Mouse (Mus musculus) cerebellum, adult 11 months (tissue): ENCODE data around the gene Hist1h4k.
"Not testable (repeated sequence)": the region's sequence is repeated elsewhere in the genome, so short reads cannot be mapped to it uniquely, and the experiment has no call there.

Experiments
- DNase-seq: peaks from one replicate; pipeline ENCODE4 v3.0.0; 2022

Gene Hist1h4k

GRCm38 (mm10) chr13:21750159-21751017, at the start of gene Hist1h4k:
Gene Hist1h4k, minus strand, starts transcription at chr13:21750505.
- peak; percentile 95 for DNase-seq

GRCm38 (mm10) chr13:21797163-21797562, 46.9 kb upstream of the Hist1h4k start:
- not testable (repeated sequence) for DNase-seq

DNA sequence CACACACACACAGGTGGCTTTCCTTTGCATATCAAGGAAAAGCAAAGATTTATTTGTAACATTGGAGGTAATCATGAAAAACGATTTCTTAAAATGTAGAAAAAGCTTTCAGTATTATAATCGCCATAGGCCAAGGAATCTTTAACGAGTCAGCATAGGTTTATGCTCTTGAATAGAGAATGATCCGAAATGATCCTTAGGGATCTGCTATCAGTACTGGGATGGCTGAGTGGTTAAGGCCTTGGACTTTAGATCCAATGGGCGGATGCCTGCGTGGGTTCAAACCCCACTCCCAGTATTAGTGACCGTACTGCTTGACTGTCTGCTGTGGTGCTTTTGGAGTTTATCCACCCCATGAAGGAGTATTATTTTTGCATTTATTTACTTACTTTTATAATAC, 45.3 kb upstream of the Hist1h4k start:
- DNase-seq: no peak

- no peak for DNase-seq
These were observed 40.4 kb upstream of the Hist1h4k start for GRCm38 (mm10) chr13:21790601-21791283.

GRCm38 (mm10) chr13:21789925-21790324, 39.6 kb upstream of the Hist1h4k start:
- DNase-seq: no peak

- no peak for DNase-seq
These were observed 37.7 kb upstream of the Hist1h4k start for GRCm38 (mm10) chr13:21787760-21788593.

DNA sequence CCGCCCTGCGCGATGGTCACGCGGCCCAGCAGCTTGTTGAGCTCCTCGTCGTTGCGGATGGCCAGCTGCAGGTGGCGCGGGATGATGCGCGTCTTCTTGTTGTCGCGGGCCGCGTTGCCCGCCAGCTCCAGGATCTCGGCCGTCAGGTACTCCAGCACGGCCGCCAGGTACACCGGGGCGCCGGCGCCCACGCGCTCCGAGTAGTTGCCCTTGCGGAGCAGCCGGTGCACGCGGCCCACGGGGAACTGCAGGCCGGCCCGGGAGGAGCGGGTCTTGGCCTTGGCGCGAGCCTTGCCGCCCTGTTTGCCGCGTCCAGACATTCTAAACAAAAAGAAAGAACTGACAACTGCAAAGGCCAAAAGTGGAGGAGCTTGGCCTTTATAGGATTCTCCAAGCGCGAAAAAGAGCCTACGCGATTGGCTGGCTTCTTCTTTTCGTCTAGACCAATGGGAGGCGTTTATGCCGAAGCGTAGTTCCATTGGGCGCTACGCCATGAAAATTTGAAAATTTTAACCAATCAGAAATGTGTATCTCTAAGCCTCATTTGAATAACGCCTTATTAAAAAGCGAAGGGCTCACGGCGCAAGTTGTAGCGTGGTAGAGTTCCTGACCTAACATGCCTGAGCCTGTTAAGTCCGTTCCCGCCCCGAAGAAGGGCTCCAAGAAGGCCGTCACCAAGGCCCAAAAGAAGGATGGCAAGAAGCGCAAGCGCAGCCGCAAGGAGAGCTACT, 36.8 kb upstream of the Hist1h4k start, which contains the start of the genes Hist1h2an and Hist1h2bp:
Gene Hist1h2an (minus strand): TSS at position 320 of the 731 bp plus-strand sequence.
Gene Hist1h2bp (plus strand): TSS at position 563 of the 731 bp plus-strand sequence.
- DNase-seq: peak; percentile 86

DNA sequence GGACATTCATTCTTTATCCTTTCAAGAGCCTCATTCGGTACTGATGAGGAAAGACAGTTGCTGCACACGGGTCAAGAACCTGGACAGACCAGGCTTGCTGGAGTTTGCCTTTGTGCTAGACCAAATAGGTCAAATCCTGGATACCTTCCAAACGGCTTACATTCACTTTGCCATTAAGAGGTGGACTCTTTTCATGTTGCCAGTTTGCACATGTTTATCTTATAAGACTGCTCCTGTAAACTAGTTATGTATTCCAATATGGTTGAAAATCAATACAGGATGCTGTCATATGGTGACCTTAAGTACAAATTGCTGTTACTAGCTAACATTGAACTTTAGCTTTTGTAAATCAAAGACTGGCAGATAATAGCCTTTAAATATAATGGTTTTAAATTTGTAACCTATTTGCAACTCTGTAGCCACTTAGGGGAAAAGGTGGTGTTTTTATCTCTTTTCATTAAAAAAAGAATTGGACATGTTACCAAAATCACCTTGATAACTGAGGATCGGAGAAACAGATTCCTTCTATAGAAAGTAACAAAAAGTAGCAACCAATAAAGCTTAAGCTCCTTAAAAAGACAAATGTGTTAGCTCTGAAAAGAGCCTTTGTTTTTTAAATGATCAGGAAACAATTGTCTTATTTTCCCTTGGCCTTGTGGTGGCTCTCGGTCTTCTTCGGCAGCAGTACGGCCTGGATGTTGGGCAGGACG, 36.0 kb upstream of the Hist1h4k start:
- DNase-seq: no peak

DNA sequence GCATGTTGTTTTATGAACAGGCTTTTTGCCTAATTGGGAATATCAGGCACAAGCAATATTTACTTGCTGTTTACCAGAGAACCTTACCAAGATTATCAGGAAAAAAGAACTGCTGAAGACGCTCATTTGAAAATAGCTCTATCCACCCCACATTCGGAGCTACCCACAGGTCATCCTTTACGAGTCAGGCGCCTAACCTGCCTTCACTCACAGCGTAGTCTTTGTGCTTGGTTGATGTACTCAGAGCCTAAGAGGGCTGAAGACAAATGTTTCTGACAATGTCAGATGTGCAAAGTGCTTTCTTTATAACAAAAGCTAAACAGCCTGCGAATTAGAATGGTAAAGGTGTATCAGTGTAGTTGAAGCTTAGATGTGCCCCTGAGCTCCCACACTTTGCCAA, 34.0 kb upstream of the Hist1h4k start:
- no peak for DNase-seq

- peak; percentile 20 for DNase-seq
These were observed 33.4 kb upstream of the Hist1h4k start for GRCm38 (mm10) chr13:21783734-21784161.

GRCm38 (mm10) chr13:21783255-21783617, 32.9 kb upstream of the Hist1h4k start, which contains the start of gene Hist1h3i:
Gene Hist1h3i, minus strand, starts transcription at chr13:21783370.
- peak; percentile 49 for DNase-seq

GRCm38 (mm10) chr13:21782361-21783254, 32.3 kb upstream of the Hist1h4k start:
- peak; percentile 24 for DNase-seq

- no peak for DNase-seq
These were observed 31.3 kb upstream of the Hist1h4k start for GRCm38 (mm10) chr13:21781639-21782038.

- no peak for DNase-seq
These were observed 30.8 kb upstream of the Hist1h4k start for GRCm38 (mm10) chr13:21781021-21781555.

GRCm38 (mm10) chr13:21779767-21780731, 29.7 kb upstream of the Hist1h4k start, which contains the start of gene Hist1h1b:
Gene Hist1h1b, minus strand, starts transcription at chr13:21780625.
- DNase-seq: peak; percentile 72

DNA sequence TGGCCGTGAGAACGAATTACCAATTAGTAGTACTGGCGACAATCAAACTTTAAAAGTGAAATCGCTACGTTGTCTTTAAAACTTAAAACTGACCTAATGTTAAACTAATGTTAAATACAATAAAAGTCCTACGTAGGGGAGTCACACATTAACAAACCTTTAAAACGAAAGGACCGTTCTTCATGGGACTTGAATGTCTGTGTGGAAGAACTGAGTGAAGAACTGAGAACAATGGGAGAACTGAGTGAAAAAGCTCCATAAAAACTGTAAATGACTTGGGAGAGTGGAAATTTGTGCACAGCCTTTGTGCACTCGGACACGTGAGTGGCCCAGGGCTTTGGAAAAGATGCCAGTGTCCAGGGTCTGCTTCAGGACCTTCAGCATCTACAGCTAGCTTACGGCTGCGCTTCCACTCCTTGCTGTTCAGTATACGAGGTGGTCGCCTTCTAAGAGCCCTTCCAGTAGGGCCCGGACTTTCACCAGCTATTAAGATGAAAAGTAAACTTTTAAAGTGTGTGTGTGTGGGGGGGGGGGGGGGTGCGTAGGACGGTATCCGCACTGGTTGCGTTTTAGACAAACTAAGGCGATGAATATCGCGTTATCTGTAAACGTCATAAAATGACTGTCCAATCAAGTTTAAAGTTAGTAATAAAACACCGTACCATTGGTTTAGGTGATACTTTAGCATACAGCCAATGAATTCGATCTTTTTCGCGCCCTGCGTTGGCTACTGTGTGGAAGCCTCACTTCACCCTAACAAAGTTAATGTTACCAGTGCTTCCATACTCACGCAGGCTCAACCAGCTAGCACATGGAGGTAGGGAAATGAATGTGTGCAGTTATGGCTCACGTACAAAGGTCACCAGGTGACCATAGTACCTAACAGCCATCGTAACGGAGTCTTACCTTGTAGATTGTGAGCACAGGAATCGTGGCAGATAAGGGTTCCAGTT, 28.8 kb upstream of the Hist1h4k start:
- DNase-seq: peak; percentile 57

DNA sequence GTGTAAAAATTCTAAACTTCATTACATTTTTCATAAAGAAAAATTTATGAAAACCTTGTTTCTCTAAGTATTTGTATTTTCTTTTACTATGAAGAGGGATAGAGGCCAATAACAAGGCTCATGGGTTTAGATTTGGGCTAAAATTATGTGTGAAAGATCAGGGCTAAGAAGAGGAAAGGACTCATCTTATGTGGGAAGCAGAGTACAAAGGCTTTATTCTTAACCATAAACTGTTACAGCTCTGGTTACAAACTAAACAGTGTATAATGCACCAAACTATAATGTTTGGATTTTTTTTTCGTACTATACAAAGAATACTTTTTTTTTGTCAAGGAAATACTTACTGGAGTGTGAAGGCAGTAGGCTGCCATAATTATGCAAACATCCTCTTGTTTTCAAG, 5.4 kb upstream of the Hist1h4k start:
- DNase-seq: no peak
